Mouse (Mus musculus): ENCODE results near the gene Sav1. TPM values are rescaled to one million over a fixed set of nuclear protein-coding genes. Genes with fewer than 3 reads are reported as not detected.

Gene Sav1
- 10 to 100 TPM; 18.7 to 24.2 (median 22.0) TPM for total RNA-seq (2022)

- peak; percentile 90 for DNase-seq (ENCODE audit: low spot score)
Measured at GRCm38 (mm10) chr12:69986786-69987497, at the start of gene Sav1. Gene Sav1, minus strand, starts transcription at chr12:69987002.

- no peak for DNase-seq (ENCODE audit: low spot score)
Measured at GRCm38 (mm10) chr12:70026233-70026632, 39.4 kb upstream of the Sav1 start.

- no peak for DNase-seq (ENCODE audit: low spot score)
Measured at GRCm38 (mm10) chr12:70025431-70025830, 38.6 kb upstream of the Sav1 start.

- no peak for DNase-seq (ENCODE audit: low spot score)
Measured at GRCm38 (mm10) chr12:70023580-70023979, 36.8 kb upstream of the Sav1 start.

GRCm38 (mm10) chr12:70018153-70018552, 31.4 kb upstream of the Sav1 start:
- no peak for DNase-seq (ENCODE audit: low spot score)

GRCm38 (mm10) chr12:70015936-70016335, 29.1 kb upstream of the Sav1 start:
- no peak for DNase-seq (ENCODE audit: low spot score)

- no peak for DNase-seq (ENCODE audit: low spot score)
Measured at GRCm38 (mm10) chr12:70011681-70012080, 24.9 kb upstream of the Sav1 start.

GRCm38 (mm10) chr12:70010356-70010755, 23.6 kb upstream of the Sav1 start:
- no peak for DNase-seq (ENCODE audit: low spot score)

- DNase-seq (ENCODE audit: low spot score), result no peak
Measured at GRCm38 (mm10) chr12:70005103-70005502, 18.3 kb upstream of the Sav1 start.

- no peak for DNase-seq (ENCODE audit: low spot score)
Measured at GRCm38 (mm10) chr12:69998186-69998983, 11.6 kb upstream of the Sav1 start.

GRCm38 (mm10) chr12:69995382-69995781, 8.6 kb upstream of the Sav1 start:
- DNase-seq (ENCODE audit: low spot score), result no peak

- DNase-seq (ENCODE audit: low spot score), result peak; percentile 28
Measured at GRCm38 (mm10) chr12:69986241-69986762, 500 bp downstream of the Sav1 start.

GRCm38 (mm10) chr12:69985546-69985945, 1.3 kb downstream of the Sav1 start:
- DNase-seq (ENCODE audit: low spot score), result no peak

GRCm38 (mm10) chr12:69982874-69983273, 3.9 kb downstream of the Sav1 start:
- DNase-seq (ENCODE audit: low spot score), result no peak

GRCm38 (mm10) chr12:69977376-69977998, 9.3 kb downstream of the Sav1 start:
- DNase-seq (ENCODE audit: low spot score), result no peak

- no peak for DNase-seq (ENCODE audit: low spot score)
Measured at GRCm38 (mm10) chr12:69976688-69977087, 10.1 kb downstream of the Sav1 start.

GRCm38 (mm10) chr12:69973666-69974065, 13.1 kb downstream of the Sav1 start:
- DNase-seq (ENCODE audit: low spot score), result no peak

GRCm38 (mm10) chr12:69968154-69968553, 18.6 kb downstream of the Sav1 start:
- peak; percentile 38 for DNase-seq (ENCODE audit: low spot score)

GRCm38 (mm10) chr12:69967112-69967511, 19.7 kb downstream of the Sav1 start:
- no peak for DNase-seq (ENCODE audit: low spot score)

- peak; percentile 33 for DNase-seq (ENCODE audit: low spot score)
Measured at GRCm38 (mm10) chr12:69966071-69966470, 20.7 kb downstream of the Sav1 start.

- no peak for DNase-seq (ENCODE audit: low spot score)
Measured at GRCm38 (mm10) chr12:69965644-69966043, 21.2 kb downstream of the Sav1 start.

- no peak for DNase-seq (ENCODE audit: low spot score)
Measured at GRCm38 (mm10) chr12:69963141-69963540, 23.7 kb downstream of the Sav1 start.

Measured in heart, adult 8-10 months (tissue).